Mouse (Mus musculus): ENCODE measurements around the gene Btbd9. TPM values are rescaled to one million over a fixed set of nuclear protein-coding genes. Genes with fewer than 3 reads are reported as not detected.

Btbd9 gene
- total RNA-seq, 2 experiments from 2014 or later, result 95.6 to 106 TPM

DNA sequence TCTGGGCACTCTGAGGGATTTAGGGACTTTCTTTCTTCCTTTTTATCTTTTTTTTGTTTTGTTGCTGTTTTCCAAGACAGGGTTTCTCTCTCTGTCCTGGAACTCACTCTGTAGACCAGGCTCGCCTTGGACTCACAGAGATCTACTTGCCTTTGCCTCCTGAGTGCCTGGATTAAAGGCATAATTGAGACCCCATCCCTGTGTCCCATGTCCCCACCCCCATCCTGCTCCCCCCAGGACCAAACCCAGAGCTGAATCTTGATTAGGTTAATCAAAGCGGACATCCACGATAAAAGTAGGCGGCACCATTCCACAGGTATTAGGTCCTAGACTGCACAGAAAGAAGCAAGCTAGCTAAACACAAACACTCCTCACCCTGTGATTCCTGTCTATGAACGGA lies 28.7 kb upstream of the Btbd9 start:
- DNase-seq (ENCODE audit: low spot score in 2 of 2), result no peak
- intact Hi-C loops (cut with DNase I), result no loop called here

DNA sequence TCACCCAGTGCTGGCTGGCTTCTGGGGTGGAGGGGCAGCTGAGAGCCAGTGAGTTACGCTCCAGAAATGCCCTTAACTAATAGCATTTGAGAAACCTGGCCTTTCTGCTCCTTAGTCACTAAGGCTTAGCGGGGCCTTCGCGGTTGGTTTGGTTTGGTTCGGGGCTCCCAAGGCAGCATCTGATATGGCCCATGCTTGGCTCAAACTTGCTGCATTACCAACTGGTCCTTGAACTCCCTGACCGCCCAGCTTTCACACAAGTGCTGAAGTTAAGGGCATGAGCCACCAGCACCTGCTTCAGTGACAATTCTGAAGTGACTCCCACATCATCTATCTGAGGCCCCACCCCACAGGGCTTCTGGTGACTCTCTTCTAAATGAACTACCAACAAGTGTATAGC lies 28.0 kb upstream of the Btbd9 start:
- DNase-seq (ENCODE audit: low spot score in 2 of 2), result no peak
- intact Hi-C loops (cut with DNase I), result no loop called here

DNA sequence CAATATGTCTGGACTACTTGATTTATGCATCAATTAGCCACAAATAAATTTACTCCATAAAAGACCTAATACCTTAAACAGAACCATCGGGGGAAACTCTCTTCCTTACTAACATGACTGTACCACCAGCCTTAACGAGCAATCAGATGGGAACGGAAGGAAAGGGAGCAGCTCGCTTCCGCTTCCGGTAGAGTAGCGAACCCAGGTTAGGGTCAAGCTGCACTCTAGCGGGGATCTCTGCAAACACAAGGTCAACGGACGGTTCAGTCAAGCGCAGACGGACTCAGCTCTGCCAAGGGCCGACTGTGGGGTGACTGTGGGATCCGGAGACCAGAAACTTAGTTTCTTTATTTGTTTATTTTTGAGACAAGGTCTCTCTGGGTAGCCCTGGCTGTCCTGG lies 25.9 kb upstream of the Btbd9 start:
- DNase-seq (ENCODE audit: low spot score in 2 of 2), result no peak
- intact Hi-C loops (cut with DNase I), result no loop called here

DNA sequence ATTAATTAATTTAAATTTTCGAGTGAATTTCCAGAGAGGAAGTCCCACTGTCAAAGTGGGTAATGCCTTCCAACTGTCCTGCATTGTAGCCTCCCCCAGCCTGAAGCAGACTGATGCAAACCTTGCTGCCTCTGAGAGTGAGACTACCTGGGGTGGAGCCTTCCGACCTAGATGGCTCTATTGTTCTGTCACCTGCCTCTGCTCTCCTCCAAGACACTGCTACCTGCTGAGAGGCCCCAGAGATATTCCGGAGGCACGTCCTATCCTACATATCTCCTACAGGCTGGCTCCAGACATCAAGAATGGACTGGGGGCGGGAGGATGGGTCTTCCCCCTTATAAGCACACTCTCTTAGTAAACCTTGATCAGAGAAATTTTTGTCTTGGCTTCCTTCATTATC lies 22.0 kb upstream of the Btbd9 start:
- intact Hi-C loops (cut with DNase I), result no loop called here
- no peak for DNase-seq (ENCODE audit: low spot score in 2 of 2)

DNA sequence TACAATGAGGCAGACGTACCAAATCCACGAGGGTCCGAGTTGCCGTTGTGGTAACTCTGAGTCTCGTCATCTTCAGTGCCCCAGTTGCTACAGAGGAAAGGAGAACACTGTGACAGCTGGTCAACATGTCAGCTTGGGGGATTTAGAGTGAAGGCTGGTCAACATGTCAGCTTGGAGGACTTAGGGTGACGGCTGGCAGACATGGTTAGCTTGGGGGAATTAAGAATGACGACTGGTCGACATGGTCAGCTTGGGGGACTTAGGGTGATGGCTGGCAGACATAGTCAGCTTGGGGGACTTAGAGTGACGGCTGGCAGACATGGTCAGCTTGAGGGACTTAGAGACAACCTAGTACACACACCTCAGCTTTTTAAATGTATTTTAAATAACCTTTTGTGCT lies 21.5 kb upstream of the Btbd9 start:
- no peak for DNase-seq (ENCODE audit: low spot score in 2 of 2)

DNA sequence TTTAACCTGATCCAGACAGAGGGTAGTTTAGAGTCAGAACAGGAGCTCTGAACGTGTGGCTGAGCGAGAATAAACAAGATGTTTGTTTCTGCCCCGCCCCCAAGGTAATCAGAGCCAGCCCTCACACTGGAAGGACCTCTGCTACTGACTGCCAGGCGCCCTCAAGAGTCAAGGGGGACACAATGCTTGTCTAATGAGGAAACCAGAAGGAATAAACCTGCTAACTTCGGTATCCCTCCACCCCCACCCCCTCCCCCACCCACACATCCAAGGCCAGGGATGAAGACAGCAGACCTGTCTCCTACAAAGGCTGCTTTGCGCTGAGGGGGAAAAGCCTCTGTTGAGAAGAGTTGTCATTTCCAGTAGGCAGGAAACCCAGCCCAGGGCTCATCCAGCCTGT lies 18.6 kb upstream of the Btbd9 start:
- intact Hi-C loops (cut with DNase I), result no loop called here
- DNase-seq (ENCODE audit: low spot score in 2 of 2), result no peak

More for the DNA sequence above, 21.5 kb upstream of the Btbd9 start:
- intact Hi-C loops (cut with DNase I), result no loop called here

DNA sequence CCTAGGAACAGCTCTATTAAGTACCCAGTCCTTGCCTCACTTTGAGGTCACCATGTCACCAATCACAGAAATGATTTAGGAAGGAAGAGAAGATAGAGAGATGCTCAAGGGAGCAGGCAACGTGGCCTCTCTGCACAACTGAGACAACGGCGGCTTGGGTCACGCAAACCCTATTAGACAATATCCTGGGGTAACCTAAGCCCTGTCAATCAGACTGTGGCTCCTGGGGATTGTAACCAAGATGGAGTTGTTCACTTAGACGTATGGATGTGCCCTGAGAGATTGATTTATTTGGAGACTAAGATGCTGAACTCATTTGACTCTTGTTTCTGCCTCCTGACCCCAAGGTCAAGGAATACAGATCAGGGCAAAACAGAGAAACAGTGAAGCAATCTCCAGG lies 18.1 kb upstream of the Btbd9 start:
- no peak for DNase-seq (ENCODE audit: low spot score in 2 of 2)
- intact Hi-C loops (cut with DNase I), result no loop called here

DNA sequence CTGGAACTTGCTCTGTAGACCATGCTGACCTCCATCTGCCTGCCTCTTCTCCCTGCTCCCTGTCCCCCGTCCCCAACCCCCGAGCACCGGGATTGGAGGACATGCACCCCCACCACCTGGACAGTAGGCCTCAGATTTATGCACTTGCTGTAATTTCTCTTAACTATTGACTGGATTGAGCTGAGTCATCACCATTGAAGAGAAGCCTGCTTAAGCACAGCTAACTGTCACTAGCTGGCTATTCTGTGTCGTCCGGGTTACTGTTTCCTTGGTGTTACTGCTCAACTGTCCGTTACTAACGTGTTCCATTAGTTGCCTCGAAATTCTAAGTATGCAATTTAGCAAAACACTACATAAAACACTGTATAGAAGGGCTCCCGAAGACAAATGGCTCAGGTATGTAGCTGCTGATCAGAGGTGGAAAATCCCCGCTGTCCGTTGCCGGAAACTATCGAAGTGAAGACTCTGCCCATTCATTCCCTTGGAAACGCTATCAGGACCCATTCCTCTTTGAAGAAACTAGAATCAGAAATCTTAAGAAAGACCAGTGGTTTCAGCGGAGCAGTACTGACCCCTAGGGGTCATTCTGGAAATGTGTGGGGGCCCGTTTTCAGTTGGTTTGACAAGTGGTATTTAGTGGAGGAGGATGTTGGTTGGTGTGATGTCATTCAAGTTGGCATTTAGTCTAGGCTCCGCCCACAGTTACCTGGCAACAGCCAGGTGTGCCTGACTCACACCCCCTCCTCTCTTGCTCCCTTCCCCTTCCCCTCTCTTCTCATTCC lies 14.3 kb upstream of the Btbd9 start:
- intact Hi-C loops (cut with DNase I), result no loop called here
- DNase-seq (ENCODE audit: low spot score in 2 of 2), result peak; percentile 66 to 83

DNA sequence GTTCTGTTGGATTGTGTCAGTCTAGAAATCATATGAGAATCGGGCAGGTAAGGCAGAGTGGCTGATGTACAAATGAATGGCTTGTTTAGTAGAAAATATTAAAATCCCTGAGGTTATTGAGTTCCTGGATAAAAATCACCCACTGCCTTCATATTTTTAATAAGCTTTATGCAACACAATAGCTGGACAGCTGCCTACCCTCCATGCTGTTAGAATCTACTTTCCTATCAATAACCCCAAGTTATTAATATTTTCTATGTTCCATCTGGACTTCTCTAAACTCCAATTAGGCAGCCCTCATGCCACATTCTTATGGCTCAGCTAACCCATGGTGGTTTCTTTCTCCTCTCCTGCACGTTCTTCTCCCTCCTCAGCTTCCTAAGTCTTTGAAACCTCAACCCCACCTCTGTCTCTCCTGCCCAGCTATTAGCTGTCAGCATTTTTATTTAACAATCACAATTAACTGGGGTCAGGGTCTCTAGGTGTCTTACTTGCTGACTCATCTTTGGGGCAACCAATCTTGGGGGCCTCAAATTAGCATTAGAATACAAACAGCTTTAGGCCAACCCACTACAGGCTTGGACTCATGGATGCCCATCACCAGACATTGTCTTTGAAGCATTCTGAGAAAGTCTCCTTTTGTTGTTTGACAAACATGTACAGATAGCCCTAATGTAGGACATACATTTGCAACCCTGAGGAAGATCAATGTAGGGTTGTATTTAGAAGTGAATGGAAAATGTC lies 7.1 kb upstream of the Btbd9 start:
- intact Hi-C loops (cut with DNase I), result no loop called here
- no peak for DNase-seq (ENCODE audit: low spot score in 2 of 2)

DNA sequence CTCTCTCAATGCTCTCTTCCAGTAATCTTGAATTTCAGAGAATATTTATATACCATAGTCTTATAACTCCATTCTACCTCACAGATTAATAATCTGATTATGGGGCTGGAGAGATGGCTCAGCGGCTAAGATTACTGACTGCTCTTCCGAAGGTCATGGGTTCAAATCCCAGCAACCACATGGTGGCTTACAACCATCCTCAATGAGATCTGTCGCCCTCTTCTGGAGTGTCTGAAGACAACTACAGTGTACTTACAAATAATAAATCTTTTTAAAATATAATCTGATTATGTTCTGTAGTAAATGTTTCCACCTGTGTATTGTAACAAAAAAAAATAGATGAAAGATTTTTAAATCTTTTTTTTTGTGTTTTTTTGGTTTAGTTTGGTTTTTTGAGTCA lies 6.0 kb upstream of the Btbd9 start:
- no peak for DNase-seq (ENCODE audit: low spot score in 2 of 2)
- intact Hi-C loops (cut with DNase I), result no loop called here

DNA sequence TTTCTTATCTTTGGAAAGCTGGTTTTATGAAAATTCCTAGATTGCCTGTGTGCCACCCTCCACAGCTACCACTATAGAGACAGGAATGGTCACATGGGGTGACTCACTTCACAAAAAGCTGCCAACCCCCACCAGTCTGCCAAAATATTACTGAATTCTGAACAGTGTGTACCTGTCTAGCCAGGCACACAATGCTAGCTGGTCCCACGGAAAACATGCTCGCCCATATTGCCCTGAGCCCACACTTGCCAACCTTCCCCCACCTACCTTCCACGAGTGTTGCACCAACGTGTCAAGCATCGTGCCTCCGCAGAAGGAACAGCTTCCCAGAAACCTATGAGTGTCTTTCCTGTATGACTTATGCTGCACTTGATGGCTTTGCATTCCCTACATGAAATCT lies 4.9 kb upstream of the Btbd9 start:
- DNase-seq (ENCODE audit: low spot score in 2 of 2), result peak; percentile 56 to 81
- intact Hi-C loops (cut with DNase I), result no loop called here

DNA sequence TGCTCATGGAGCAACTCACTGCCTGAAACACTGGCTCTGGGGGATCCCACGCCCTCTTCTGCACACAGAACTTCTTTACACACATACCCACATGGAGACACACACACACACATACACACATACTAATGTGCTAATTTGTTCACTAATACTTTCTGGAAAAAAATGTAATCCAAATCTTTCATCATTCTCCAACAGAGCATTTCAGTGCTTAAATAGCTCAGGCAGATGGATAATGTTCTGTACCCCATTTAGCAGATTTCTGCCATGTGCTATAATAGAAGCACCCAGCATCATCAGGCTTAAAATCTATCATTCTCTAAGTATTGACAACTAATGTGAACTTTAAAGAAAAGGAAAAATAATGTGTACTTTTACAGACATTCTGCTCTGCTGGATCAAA lies 4.5 kb upstream of the Btbd9 start:
- intact Hi-C loops (cut with DNase I), result no loop called here
- peak in 1 of 2 experiments; percentile 33 for DNase-seq (ENCODE audit: low spot score in 2 of 2)

DNA sequence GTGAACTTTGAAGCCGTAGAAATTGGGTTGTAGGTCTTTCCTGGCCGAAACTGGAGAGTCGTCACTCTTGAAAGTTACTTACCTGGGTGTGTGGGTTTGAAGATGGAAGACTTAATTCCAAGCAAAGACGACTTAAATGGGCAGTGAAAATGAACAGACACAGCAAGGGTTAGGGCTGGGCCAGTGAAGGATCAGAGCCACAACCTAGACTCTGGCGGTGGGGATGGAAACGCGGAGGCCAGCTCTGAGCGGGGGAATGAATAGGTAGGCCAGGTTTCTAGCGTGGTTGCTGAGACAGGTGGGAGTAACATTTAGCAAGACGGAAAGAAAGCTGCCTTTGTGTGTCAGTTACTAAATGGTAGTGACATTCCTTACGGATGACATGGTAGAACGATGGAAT lies 658 bp upstream of the Btbd9 start:
- no peak for DNase-seq (ENCODE audit: low spot score in 2 of 2)
- intact Hi-C loops (cut with DNase I), result loop anchor here (2.0 kb wide), 1 partner anchor 52 kb away; no protein-coding TSS in a partner anchor

DNA sequence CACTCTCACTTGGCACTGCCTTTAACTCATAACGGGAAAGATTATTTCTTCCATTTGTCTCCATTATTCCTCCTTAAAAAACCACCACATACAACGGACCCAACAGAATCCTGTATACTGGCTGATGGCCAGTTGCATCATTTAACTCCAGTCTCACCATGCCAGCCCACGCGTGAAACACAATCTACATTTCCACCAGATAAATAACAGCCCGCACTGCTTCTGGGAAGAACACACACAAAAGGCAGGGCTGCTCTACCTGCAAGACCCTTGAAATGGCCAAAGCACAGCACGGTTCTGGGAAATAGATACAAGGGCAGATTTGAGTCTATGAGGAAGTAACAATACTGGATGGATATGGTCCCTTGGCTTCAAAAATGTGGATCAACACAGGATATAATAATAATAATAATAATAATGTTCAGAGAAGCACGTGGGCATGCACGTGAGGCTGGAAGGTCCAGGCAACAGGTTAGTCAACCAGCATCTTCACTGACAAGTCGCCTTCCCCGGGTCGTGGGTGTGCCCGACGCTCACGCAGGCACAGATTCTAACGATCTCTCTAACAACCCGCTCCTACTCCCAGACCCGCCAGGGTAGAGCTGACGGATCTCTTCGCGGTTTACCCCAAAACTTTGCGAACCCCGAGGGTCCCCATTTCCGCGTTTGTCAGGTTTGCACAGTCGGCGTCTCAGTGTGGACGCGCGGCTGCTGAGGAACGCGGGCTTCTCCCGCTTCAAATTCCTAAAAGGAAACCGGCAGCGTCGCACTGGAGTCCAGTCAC lies 975 bp downstream of the Btbd9 start:
- peak; percentile 62 to 69 for DNase-seq (ENCODE audit: low spot score in 2 of 2)
- intact Hi-C loops (cut with DNase I), result loop anchor here (2.0 kb wide), 1 partner anchor 107 kb away; no protein-coding TSS in a partner anchor

DNA sequence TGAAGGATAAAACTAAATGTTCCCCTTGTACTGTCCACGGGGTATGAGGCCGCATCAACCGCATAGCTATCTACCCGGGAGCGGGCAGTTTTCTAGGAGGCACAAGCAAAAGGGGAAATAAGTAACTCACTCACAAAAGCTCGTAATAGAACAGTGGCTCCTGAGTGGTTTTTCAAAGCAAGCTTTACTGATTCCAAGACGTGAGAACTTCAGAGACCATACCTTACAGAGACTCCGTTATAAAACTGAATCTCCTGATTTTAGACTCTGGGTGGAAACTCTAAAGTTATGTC lies 1.6 kb downstream of the Btbd9 start:
- DNase-seq (ENCODE audit: low spot score in 2 of 2), result no peak
- intact Hi-C loops (cut with DNase I), result loop anchor here (2.0 kb wide), 1 partner anchor 106 kb away; no protein-coding TSS in a partner anchor

DNA sequence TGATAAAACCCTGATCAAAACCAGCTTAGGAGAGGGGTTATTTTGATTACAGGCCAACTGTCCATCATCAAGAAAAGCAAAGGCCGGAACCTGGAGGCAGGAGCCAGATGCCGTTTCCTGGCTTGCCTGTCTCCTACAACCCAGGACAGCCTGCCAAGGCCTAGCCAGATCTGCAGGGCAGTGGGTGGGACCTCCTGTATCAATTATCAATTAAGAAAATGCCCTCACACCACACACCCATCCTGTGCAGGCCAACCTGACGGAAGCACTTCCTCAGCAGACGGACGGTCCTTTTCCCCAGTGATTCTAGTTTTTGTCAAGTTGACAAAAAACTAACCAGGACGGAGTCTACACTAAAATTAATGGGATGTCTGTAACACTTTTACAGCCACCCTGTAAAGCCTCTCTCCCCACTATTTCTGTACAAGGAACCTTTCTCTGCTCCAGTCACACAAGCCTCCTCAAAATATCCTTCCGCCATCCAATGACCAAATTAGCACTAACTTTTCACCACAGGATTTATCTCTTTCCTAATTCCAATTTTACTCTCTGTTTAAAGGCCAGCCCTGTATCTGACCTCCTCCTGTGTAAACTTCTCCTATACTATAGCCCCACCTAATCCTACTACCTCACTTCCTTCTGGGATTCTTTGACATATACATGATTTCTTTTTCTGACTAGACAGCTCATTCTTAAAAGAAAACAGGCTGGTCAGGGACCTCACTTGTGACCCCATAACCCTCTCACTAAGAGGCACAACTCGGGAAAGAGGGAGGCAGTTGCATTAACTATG lies 2.1 kb downstream of the Btbd9 start:
- intact Hi-C loops (cut with DNase I), result loop anchor here (2.0 kb wide), 1 partner anchor 105 kb away; no protein-coding TSS in a partner anchor
- DNase-seq (ENCODE audit: low spot score in 2 of 2), result no peak

DNA sequence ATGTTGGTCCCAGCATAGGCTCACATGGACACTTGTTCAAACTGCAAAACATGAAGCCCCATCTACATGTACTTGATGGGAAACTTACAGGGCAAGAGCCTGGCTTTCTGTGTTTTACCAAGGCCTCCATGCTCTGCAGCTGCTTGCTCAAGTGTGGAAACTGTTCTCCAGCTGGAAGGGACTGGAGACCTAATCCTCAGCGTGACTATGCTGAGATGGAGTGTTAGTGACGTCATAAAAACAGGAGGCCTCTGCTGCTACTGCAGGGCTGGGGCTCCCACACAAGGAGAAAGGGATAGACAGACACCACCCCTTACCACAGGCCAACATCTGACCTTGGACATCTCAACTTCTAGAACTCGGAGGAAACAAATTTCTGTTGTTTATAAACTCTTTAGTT lies 5.3 kb downstream of the Btbd9 start:
- intact Hi-C loops (cut with DNase I), result no loop called here

DNA sequence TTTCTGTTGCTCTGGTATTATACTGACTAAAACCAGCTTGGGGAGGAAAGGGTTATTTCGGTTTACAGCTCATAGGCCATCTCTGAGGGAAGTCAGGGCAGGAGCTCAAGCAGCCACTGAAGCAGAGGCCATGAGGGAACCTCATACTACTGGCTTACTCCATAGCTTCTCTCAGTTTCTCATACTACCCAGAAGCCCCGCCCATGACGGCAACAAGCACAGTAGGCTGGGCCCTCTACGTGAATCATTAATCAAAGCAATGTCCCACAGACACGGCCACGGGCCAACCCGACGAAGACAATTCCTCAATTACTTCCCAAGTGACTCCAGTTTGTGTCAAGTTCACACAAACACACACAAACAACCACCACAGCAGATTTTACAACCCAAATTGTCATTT lies 6.1 kb downstream of the Btbd9 start:
- DNase-seq (ENCODE audit: low spot score in 2 of 2), result no peak
- intact Hi-C loops (cut with DNase I), result no loop called here

More for the DNA sequence above, 5.3 kb downstream of the Btbd9 start:
- DNase-seq (ENCODE audit: low spot score in 2 of 2), result peak in 1 of 2 experiments; percentile 62

DNA sequence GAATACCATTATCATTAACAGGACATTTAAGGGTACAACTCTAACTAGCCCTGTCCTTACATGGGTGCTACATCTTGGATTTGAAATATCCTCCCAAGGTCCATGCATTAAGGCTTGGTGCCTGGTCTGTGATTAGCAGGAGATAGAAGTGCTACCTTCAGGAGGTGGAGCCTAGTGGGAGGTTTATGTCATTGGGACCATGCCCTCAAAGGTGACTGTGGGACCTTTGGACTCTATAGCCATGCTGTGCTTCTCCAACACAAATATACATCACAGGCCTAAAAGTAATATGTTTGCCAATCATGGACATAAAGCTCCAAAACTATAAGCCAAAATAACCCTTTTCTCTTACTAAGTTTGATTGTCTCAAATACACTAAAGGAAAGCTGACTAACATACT lies 7.8 kb downstream of the Btbd9 start:
- DNase-seq (ENCODE audit: low spot score in 2 of 2), result no peak
- intact Hi-C loops (cut with DNase I), result no loop called here

DNA sequence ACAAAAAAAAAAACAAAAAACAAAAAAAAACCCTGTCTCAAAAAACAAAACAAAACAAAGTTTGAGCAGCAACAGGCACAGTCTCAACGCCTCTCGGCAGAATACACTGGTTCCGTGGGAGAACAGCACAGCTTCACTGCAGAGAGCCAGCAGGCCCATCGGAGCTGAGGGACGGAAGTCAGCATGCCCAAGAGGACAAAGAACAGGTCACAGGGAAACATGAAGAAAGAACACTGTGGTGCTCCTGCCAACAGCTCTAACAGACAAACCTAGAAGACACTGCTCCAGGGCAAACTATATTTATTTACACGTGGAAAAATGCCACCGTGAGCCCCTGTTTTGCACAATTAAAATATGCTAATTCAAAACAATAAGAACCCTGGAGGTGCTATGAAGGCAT lies 11.3 kb downstream of the Btbd9 start:
- DNase-seq (ENCODE audit: low spot score in 2 of 2), result no peak
- intact Hi-C loops (cut with DNase I), result no loop called here
